Mouse (Mus musculus): ENCODE measurements around the gene Otx2.
"Not testable (repeated sequence)": the region's sequence is repeated elsewhere in the genome, so short reads cannot be mapped to it uniquely, and the experiment has no call there.

Otx2 gene

GRCm38 (mm10) chr14:48653676-48654510 is 19.7 kb downstream of the Otx2 start:
- DNase-seq (ENCODE audit: low read depth, low spot score): no peak

GRCm38 (mm10) chr14:48653081-48653480 is 20.5 kb downstream of the Otx2 start:
- DNase-seq (ENCODE audit: low read depth, low spot score): no peak

- DNase-seq (ENCODE audit: low read depth, low spot score): no peak
Observed at GRCm38 (mm10) chr14:48652256-48652655, 21.4 kb downstream of the Otx2 start.

GRCm38 (mm10) chr14:48651471-48652211 is 22.0 kb downstream of the Otx2 start:
- no peak for DNase-seq (ENCODE audit: low read depth, low spot score)

GRCm38 (mm10) chr14:48641462-48642395 is 31.9 kb downstream of the Otx2 start:
- no peak for DNase-seq (ENCODE audit: low read depth, low spot score)

- DNase-seq (ENCODE audit: low read depth, low spot score): no peak
Observed at GRCm38 (mm10) chr14:48633141-48633540, 40.5 kb downstream of the Otx2 start.

- no peak for DNase-seq (ENCODE audit: low read depth, low spot score)
Observed at GRCm38 (mm10) chr14:48632335-48632734, 41.3 kb downstream of the Otx2 start.

GRCm38 (mm10) chr14:48631486-48631885 is 42.1 kb downstream of the Otx2 start:
- DNase-seq (ENCODE audit: low read depth, low spot score): no peak

GRCm38 (mm10) chr14:48629404-48629803 is 44.2 kb downstream of the Otx2 start:
- DNase-seq (ENCODE audit: low read depth, low spot score): peak; percentile 36

GRCm38 (mm10) chr14:48626271-48626670 is 47.3 kb downstream of the Otx2 start:
- DNase-seq (ENCODE audit: low read depth, low spot score): no peak

- no peak for DNase-seq (ENCODE audit: low read depth, low spot score)
Observed at GRCm38 (mm10) chr14:48625331-48625694, 48.3 kb downstream of the Otx2 start.

GRCm38 (mm10) chr14:48624596-48625330 is 48.9 kb downstream of the Otx2 start:
- DNase-seq (ENCODE audit: low read depth, low spot score): no peak

GRCm38 (mm10) chr14:48622726-48623125 is 50.9 kb downstream of the Otx2 start:
- not testable (repeated sequence) for DNase-seq (ENCODE audit: low read depth, low spot score)

GRCm38 (mm10) chr14:48616361-48616760 is 57.3 kb downstream of the Otx2 start:
- no peak for DNase-seq (ENCODE audit: low read depth, low spot score)

GRCm38 (mm10) chr14:48608641-48609310 is 64.8 kb downstream of the Otx2 start:
- no peak for DNase-seq (ENCODE audit: low read depth, low spot score)
